Mouse (Mus musculus) layer of hippocampus, adult 11-12 months (tissue): Measurements from ENCODE around the gene Usp34.
"Not testable (repeated sequence)": the region's sequence is repeated elsewhere in the genome, so short reads cannot be mapped to it uniquely, and the experiment has no call there.

Experiments
- DNase-seq: peaks from one replicate; pipeline ENCODE4 v3.0.0; 2022; ENCODE audit warnings: low spot score

Usp34 gene

GRCm38 (mm10) chr11:23497718-23498509 is 191.2 kb downstream of the Usp34 start, which contains the start of gene Ahsa2:
Ahsa2 (minus strand) TSS chr11:23498030.
- peak; percentile 95 for DNase-seq

- no peak for DNase-seq
Observed at GRCm38 (mm10) chr11:23498609-23499008, 191.9 kb downstream of the Usp34 start.

- DNase-seq, result not testable (repeated sequence)
Observed at GRCm38 (mm10) chr11:23504801-23505200, 198.1 kb downstream of the Usp34 start.

- not testable (repeated sequence) for DNase-seq
Observed at GRCm38 (mm10) chr11:23514785-23515184, 208.1 kb downstream of the Usp34 start.

- DNase-seq, result no peak
Observed at GRCm38 (mm10) chr11:23515315-23515714, 208.6 kb downstream of the Usp34 start.

DNA sequence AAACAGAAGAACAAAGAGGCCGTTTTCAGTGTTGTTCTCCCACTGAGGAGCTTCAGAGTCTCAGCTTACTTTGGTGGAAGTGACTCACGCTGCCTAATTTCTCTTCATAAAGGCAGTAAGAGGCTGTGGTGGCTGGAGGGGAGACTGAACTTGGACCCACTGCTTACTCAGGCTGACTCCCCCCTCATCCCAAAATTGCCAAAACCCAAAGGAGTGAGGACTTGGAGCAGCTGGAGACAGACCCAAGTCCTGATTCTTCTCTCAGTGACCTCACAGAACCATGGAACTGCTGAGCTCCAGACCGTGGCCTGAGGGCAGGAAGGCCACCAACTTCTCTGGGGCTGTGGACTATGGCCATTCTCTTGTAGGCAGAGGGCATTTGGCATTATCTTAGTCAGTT is 212.3 kb downstream of the Usp34 start:
- DNase-seq, result no peak

GRCm38 (mm10) chr11:23520473-23521205 is 213.9 kb downstream of the Usp34 start, which contains the start of gene 1700093K21Rik:
1700093K21Rik (minus strand) TSS chr11:23521155.
- DNase-seq, result peak; percentile 38

GRCm38 (mm10) chr11:23537446-23537845 is 230.8 kb downstream of the Usp34 start:
- no peak for DNase-seq
